Comparison of ENCODE assay signal across 21 mouse cellular contexts in the genomic region with DNA sequence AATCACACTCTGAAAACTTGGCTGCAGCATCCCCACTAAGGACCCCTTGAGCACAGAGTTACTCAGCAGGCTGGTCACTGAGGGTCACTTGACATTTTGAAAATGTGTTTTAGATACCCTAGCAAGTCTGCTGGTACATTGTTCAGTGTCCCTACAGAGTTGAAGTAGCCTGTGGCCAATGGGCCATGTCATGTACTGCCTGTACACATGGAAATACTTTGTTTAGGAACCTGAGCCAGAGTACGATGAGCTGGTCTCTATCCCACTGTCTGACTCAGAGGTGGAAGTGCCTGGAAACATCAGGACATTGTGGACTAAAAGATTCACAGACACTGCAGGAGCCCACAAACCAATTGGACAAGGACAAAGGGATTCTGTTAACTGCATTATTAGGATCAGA.
"Had no signal": no experiment of that assay in that cellular context is flagged by ENCODE, and none has a peak within 500 bp of the region (broad histone marks: within the 10 kb centered on the region; RNA-seq: fewer than 3 reads in every experiment).

No protein-coding gene starts in this region.

- H3K36me3 ChIP-seq: limb, embryonic 12.5 days; lung, embryonic 15.5 days; stomach, embryonic 15.5 days had no signal

- H3K4me2 ChIP-seq: limb, embryonic 12.5 days; liver, embryonic 11.5 days; lung, embryonic 15.5 days; midbrain, embryonic 11.5 days; stomach, embryonic 15.5 days had no signal

- H3K4me1 ChIP-seq: lung, embryonic 15.5 days; stomach, embryonic 15.5 days had no signal

- ATAC-seq: liver, postnatal 0 days had no signal

- H3K4me3 ChIP-seq: left cerebral cortex, adult 2 months; limb, embryonic 12.5 days; lung, embryonic 15.5 days; stomach, embryonic 15.5 days had no signal

- H3K27me3 ChIP-seq: limb, embryonic 12.5 days; lung, embryonic 15.5 days; stomach, embryonic 15.5 days had no signal

- H3K9ac ChIP-seq: limb, embryonic 12.5 days; liver, embryonic 14.5 days; liver, postnatal 0 days; lung, embryonic 15.5 days; stomach, embryonic 15.5 days had no signal

- H3K27ac ChIP-seq: left cerebral cortex, adult 2 months; limb, embryonic 12.5 days; liver, embryonic 14.5 days; lung, embryonic 15.5 days; stomach, embryonic 15.5 days had no signal

- DNase-seq: kidney, adult 18-20 months; kidney, adult 9 months; kidney, postnatal 14 days; kidney, postnatal 4 days; layer of hippocampus, postnatal 36 days; liver, postnatal 0 days; lung, postnatal 10 days; lung, postnatal 36 days; midbrain, embryonic 14.5 days; right cerebral cortex, adult 18-20 months; right cerebral cortex, postnatal 14 days; right cerebral cortex, postnatal 4 days; spleen, adult 18-20 months; thymus, postnatal 4 days had no signal

- H3K9me3 ChIP-seq: lung, embryonic 15.5 days; stomach, embryonic 15.5 days had no signal
